Mouse (Mus musculus): ENCODE measurements around the gene Mfsd2b. TPM values are rescaled to one million over a fixed set of nuclear protein-coding genes. Genes with fewer than 3 reads are reported as not detected.

Gene Mfsd2b
- polyA plus RNA-seq, 1 experiment from 2014 or later: 3.3 TPM

GRCm38 (mm10) chr12:4842890-4843597 is 31.1 kb downstream of the Mfsd2b start, which contains the start of gene Wdcp:
Gene Wdcp (plus strand): TSS chr12:4843303.
- Histone ChIP-seq H3K9ac (peak within 1 kb of the TSS; percentile 81), H3K4me3 (peak within 1 kb of the TSS; percentile 63), H3K4me2 (peak within 1 kb of the TSS; percentile 94), H3K36me3 (no peaks in the 10 kb centered on the region), H3K27me3 (replicated peaks) (peaks cover 12% of the 10 kb centered on the region), H3K4me1 (peaks cover 28% of the 10 kb centered on the region), H3K9me3 (no peaks in the 10 kb centered on the region), H3K27ac (replicated peaks) (peak within 1 kb of the TSS; percentile 68)
- WGBS: under 1% methylated on average over 30 of the region's 30 CpGs
- peak; percentile 85 for ATAC-seq (ENCODE audit: extremely low read depth, insufficient number of reproducible peaks, low FRiP score, low TSS enrichment)

DNA sequence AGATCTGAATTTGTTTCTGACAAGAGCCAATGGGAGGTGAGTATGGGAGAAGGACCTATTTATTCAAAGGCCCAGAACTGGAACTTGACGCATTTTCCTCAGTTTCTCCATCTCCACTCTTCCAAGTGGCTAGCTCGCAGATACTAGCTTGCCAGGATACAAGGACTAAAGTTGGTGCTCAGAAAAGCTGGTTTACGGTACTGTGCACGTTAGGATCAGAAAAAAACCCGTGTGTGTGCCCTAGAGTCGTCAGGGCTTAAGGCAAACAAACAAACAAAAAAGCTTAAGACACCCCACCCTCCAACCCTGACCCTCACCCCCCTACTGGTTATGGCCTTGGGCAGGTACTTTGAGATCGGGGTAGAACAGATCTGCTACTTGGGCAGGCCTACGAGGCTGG is 31.7 kb downstream of the Mfsd2b start:
- H3K4me3 ChIP-seq: peak overlapping the region; percentile 4; the same call in 1 of the 2 replicates
- H3K4me1 ChIP-seq: peaks cover 28% of the 10 kb centered on the region
- H3K27me3 ChIP-seq (replicated peaks): peaks cover 12% of the 10 kb centered on the region
- no peak overlapping the region for H3K27ac ChIP-seq (replicated peaks)
- H3K9ac ChIP-seq: no peak overlapping the region
- H3K9me3 ChIP-seq: no peaks in the 10 kb centered on the region
- no peaks in the 10 kb centered on the region for H3K36me3 ChIP-seq
- peak overlapping the region; percentile 94; the same call in 1 of the 2 replicates for H3K4me2 ChIP-seq
- ATAC-seq (ENCODE audit: extremely low read depth, insufficient number of reproducible peaks, low FRiP score, low TSS enrichment): no peak
- WGBS: 84% methylated on average over 8 of the region's 8 CpGs

GRCm38 (mm10) chr12:4841392-4841887 is 32.7 kb downstream of the Mfsd2b start, which contains the start of gene Fkbp1b:
Gene Fkbp1b (minus strand): TSS chr12:4841591.
- H3K4me2 ChIP-seq: peak within 1 kb of the TSS; percentile 94
- peak within 1 kb of the TSS; percentile 85 for H3K4me3 ChIP-seq
- WGBS: under 1% methylated on average over 32 of the region's 37 CpGs
- H3K27me3 ChIP-seq (replicated peaks): peaks cover 12% of the 10 kb centered on the region
- H3K36me3 ChIP-seq: no peaks in the 10 kb centered on the region
- peak; percentile 53 for ATAC-seq (ENCODE audit: extremely low read depth, insufficient number of reproducible peaks, low FRiP score, low TSS enrichment)
- H3K9ac ChIP-seq: peak within 1 kb of the TSS; percentile 84
- no peaks in the 10 kb centered on the region for H3K9me3 ChIP-seq
- H3K27ac ChIP-seq (replicated peaks): no peak within 1 kb of the TSS
- H3K4me1 ChIP-seq: peaks cover 28% of the 10 kb centered on the region

DNA sequence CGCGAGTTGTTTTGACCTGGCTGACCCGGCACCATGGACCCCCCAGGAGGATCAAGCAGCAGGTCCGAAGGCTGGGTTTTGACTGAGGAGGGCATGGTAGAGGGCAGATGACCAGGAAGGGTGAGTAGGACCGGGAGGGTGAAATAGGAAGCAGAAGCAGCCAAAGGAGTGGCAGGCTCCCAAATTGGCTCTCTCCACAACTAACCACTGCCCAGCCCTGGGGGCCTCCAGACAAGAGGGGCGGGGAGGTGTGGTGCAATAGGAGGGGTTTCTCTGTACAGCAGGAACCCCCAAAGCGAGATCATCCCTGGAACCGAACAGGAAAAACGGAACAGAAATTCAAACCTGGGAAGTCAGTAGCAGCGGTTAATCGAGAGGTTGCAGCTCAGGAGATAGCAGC is 33.4 kb downstream of the Mfsd2b start:
- ATAC-seq (ENCODE audit: extremely low read depth, insufficient number of reproducible peaks, low FRiP score, low TSS enrichment): no peak
- peaks cover 12% of the 10 kb centered on the region for H3K27me3 ChIP-seq (replicated peaks)
- H3K4me3 ChIP-seq: peak overlapping the region; percentile 85
- no peaks in the 10 kb centered on the region for H3K36me3 ChIP-seq
- no peaks in the 10 kb centered on the region for H3K9me3 ChIP-seq
- H3K27ac ChIP-seq (replicated peaks): no peak overlapping the region
- peak overlapping the region; percentile 94 for H3K4me2 ChIP-seq
- H3K9ac ChIP-seq: peak overlapping the region; percentile 84
- peaks cover 28% of the 10 kb centered on the region for H3K4me1 ChIP-seq
- 2% methylated on average over 11 of the region's 11 CpGs for WGBS

DNA sequence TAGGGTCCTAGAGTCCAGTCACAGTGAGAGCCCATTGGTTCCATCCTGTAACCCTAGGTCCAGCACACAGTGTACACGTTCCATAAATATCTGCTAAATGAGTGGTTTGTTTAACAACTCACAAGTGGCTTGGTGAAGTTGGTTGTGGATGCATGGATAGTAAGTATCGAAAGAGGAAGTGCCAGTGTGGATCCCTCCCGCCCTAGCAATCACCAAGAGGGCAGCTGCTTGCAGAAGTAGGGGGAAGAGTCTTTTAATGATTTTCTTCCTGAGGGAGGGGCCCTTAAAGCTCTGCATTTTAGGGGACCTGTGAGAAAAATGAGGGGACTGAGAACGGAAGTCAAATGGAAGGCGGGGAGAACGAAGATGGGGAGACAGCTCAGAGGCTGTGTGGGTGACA is 34.1 kb downstream of the Mfsd2b start:
- Histone ChIP-seq H3K4me1 (peaks cover 28% of the 10 kb centered on the region), H3K4me3 (peak overlapping the region; percentile 85; the same call in 1 of the 2 replicates), H3K27ac (replicated peaks) (no peak overlapping the region), H3K9ac (no peak overlapping the region), H3K27me3 (replicated peaks) (peaks cover 12% of the 10 kb centered on the region), H3K36me3 (no peaks in the 10 kb centered on the region), H3K4me2 (peak overlapping the region; percentile 94), H3K9me3 (no peaks in the 10 kb centered on the region)
- no peak for ATAC-seq (ENCODE audit: extremely low read depth, insufficient number of reproducible peaks, low FRiP score, low TSS enrichment)
- 52% methylated on average over 6 of the region's 6 CpGs for WGBS

DNA sequence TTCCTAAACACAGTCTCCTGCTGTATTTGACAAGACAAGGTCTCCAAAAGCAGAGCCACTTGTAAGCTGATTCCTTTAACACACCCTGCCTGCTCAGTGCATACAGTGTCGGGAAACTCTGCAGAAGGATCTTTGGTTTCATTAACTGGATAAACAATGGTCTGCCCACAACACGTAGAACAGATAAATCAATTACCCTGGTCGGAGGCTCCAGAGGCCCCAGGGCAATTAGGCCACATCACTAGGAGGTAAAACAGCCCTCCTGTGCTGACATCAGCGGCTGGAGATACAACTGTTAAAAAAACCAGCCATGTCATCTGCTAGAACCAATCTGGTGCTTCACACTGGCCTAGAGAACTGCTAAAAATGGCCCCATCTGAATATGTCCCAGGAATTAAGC is 37.2 kb downstream of the Mfsd2b start:
- WGBS: 40% methylated on average over 4 of the region's 4 CpGs
- Histone ChIP-seq H3K4me3 (no peak overlapping the region), H3K27me3 (replicated peaks) (peaks cover 12% of the 10 kb centered on the region), H3K4me1 (peaks cover 13% of the 10 kb centered on the region), H3K9me3 (no peaks in the 10 kb centered on the region), H3K4me2 (no peak overlapping the region), H3K36me3 (peaks cover 12% of the 10 kb centered on the region), H3K9ac (no peak overlapping the region), H3K27ac (replicated peaks) (no peak overlapping the region)
- no peak for ATAC-seq (ENCODE audit: extremely low read depth, insufficient number of reproducible peaks, low FRiP score, low TSS enrichment)

GRCm38 (mm10) chr12:4827256-4827655 is 46.9 kb downstream of the Mfsd2b start:
- no peak overlapping the region for H3K4me3 ChIP-seq
- peaks cover 84% of the 10 kb centered on the region for H3K36me3 ChIP-seq
- no peaks in the 10 kb centered on the region for H3K27me3 ChIP-seq (replicated peaks)
- no peaks in the 10 kb centered on the region for H3K9me3 ChIP-seq
- no peaks in the 10 kb centered on the region for H3K4me1 ChIP-seq
- no peak overlapping the region for H3K4me2 ChIP-seq
- ATAC-seq (ENCODE audit: extremely low read depth, insufficient number of reproducible peaks, low FRiP score, low TSS enrichment): no peak
- WGBS: 75% methylated on average over 3 of the region's 3 CpGs
- H3K27ac ChIP-seq (replicated peaks): no peak overlapping the region
- no peak overlapping the region for H3K9ac ChIP-seq

- Histone ChIP-seq H3K9me3 (no peaks in the 10 kb centered on the region), H3K9ac (peak within 1 kb of the TSS; percentile 89), H3K4me1 (peaks cover 21% of the 10 kb centered on the region), H3K27me3 (replicated peaks) (no peaks in the 10 kb centered on the region), H3K27ac (replicated peaks) (peak within 1 kb of the TSS; percentile 92), H3K36me3 (peaks cover 25% of the 10 kb centered on the region), H3K4me3 (peak within 1 kb of the TSS; percentile 89), H3K4me2 (peak within 1 kb of the TSS; percentile 89)
- under 1% methylated on average over 49 of the region's 49 CpGs for WGBS
- ATAC-seq (ENCODE audit: extremely low read depth, insufficient number of reproducible peaks, low FRiP score, low TSS enrichment): peak; percentile 96
Observed at GRCm38 (mm10) chr12:4817361-4818101, 56.6 kb downstream of the Mfsd2b start, which contains the start of gene Sf3b6. Gene Sf3b6 (plus strand): TSS chr12:4817544.

GRCm38 (mm10) chr12:4816680-4817360 is 57.3 kb downstream of the Mfsd2b start:
- Histone ChIP-seq H3K9me3 (no peaks in the 10 kb centered on the region), H3K27me3 (replicated peaks) (no peaks in the 10 kb centered on the region), H3K4me1 (peaks cover 21% of the 10 kb centered on the region), H3K36me3 (peaks cover 18% of the 10 kb centered on the region), H3K27ac (replicated peaks) (peak overlapping the region; percentile 92), H3K4me2 (peak overlapping the region; percentile 85), H3K9ac (peak overlapping the region; percentile 89), H3K4me3 (peak overlapping the region; percentile 89)
- WGBS: 7% methylated on average over 24 of the region's 24 CpGs
- no peak for ATAC-seq (ENCODE audit: extremely low read depth, insufficient number of reproducible peaks, low FRiP score, low TSS enrichment)

GRCm38 (mm10) chr12:4813636-4814035 is 60.5 kb downstream of the Mfsd2b start:
- H3K36me3 ChIP-seq: no peaks in the 10 kb centered on the region
- H3K9me3 ChIP-seq: peaks cover 7% of the 10 kb centered on the region
- no peaks in the 10 kb centered on the region for H3K27me3 ChIP-seq (replicated peaks)
- no peak overlapping the region for H3K4me3 ChIP-seq
- WGBS: 83% methylated on average over 4 of the region's 4 CpGs
- peaks cover 16% of the 10 kb centered on the region for H3K4me1 ChIP-seq
- no peak overlapping the region for H3K9ac ChIP-seq
- ATAC-seq (ENCODE audit: extremely low read depth, insufficient number of reproducible peaks, low FRiP score, low TSS enrichment): no peak
- H3K27ac ChIP-seq (replicated peaks): no peak overlapping the region
- H3K4me2 ChIP-seq: no peak overlapping the region

Measured in heart, embryonic 13.5 days (tissue).